Mouse (Mus musculus) erythroblast, embryonic 14.5 days (primary cell): ENCODE measurements around the gene Hbb-bh1.

Experiments used
- GATA1 ChIP-seq: IDR thresholded peaks from 2 replicates; pipeline ENCODE4 v1.6.1; 2012; ENCODE audit warnings: low read length, inconsistent platforms, mixed read lengths
- TAL1 ChIP-seq: IDR thresholded peaks from 3 replicates; pipeline ENCODE4 v1.6.1; 2012; ENCODE audit warnings: low read length, inconsistent platforms, mixed read lengths

GRCm38 (mm10) chr7:103874451-103874850 lies 31.5 kb upstream of the Hbb-bh1 start:
- TF ChIP-seq GATA1 (no peak), TAL1 (no peak)
